Mouse (Mus musculus): ENCODE results near the gene Fitm1. TPM values are rescaled to one million over a fixed set of nuclear protein-coding genes. Genes with fewer than 3 reads are reported as not detected.
A peak's percentile ranks its signal among the peaks of the same experiment; 100 is the strongest.

Gene Fitm1
- not detected for total RNA-seq (2021)
- long read RNA-seq, experiment 1, result 0 reads
- long read RNA-seq, experiment 2, result 0 reads

DNA sequence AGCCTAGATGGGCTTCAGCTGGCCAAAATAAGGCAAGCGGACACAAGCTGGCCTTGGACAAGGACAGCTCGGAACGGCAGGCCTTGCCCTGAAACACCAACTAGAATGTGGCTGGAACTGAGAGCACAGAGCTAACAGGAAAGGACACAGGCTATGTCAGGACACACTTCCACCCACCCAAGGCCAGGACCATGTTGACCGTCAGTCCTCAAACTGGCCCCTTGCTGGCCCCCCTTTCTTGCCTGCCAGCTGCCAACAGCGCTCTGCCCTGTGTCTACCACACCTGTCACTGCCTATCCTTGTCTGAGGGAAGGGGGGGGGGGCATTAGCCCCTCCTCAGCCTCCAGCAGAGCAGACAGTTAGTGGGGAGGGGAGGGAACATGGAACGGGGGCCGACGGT lies at the start of gene Fitm1:
Fitm1 (plus strand) TSS at position 316 of the 400 bp plus-strand sequence.
- intact Hi-C loops (cut with DNase I), result no loop called here
- DNase-seq (ENCODE audit: low spot score in 2 of 2), result no peak

DNA sequence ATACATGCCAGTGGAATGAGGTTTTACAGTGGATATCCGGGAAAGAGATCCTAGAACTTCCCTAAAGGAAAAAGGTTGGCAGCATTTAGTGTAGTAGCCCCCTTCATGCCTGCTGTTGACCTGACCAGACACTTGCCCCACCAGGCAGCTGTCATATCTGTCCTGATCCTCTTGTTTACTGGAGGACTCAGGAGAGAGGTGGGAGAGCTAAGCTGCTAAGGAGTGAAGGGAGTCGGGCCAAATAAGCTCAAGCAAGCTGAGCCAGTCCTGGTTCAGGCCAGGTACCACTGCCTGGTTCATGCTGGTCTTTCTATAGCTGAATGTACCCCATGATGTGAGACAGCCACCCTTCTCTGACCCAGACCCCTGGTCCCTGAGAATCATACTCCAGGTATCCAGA lies 48.7 kb upstream of the Fitm1 start:
- intact Hi-C loops (cut with DNase I), result no loop called here
- DNase-seq (ENCODE audit: low spot score in 2 of 2), result no peak

DNA sequence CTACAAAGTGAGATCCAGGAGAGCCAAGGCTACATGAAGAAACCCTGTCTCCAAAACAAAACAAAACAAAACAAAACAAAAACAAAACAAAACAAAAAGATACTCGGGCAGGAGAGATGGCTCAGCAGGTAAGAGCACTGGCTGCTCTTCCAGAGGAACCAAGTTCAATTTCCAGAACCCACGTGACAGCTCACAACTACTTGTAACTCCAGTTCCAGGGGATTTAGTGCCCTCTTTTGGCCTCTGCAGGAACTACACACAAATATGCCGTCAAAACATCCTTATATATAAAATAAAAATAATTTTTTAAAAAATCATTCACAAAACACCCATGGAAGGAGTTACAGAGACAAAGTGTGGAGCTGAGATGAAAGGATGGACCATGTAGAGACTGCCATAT lies 47.5 kb upstream of the Fitm1 start:
- peak; percentile 33 to 43 for DNase-seq (ENCODE audit: low spot score in 2 of 2)
- intact Hi-C loops (cut with DNase I), result no loop called here

DNA sequence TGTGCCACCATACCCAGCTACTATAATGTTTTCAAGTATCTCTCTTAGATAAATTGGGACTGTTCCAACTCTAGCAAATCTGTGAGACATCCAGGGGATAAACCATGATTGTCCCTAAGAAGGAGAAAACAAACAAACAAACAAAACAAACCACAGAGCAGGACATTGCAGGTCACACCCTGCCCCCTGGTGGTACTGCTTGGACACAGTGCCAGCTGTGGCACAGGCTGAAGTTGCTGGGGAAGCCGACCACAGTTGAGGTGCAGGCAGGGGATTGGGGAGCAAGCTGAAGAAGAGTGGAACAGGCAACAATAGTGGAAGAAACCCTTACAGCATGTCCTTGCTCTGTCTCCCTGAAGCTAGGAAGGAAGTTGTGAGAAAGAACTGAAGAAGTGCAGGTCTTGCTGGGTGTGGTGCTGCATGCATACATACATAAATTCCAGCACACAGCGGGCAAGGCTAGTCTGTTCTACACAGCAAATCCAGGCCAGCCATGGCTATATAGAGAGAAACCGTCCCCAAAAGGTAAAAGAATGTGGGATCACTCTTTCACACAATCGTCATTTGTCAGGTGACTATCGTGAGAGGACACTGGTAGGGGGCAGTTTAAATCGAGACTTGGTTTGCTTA lies 39.2 kb upstream of the Fitm1 start:
- intact Hi-C loops (cut with DNase I), result loop anchor here (5.0 kb wide), 1 partner anchor 39 kb away; no protein-coding TSS in a partner anchor
- DNase-seq (ENCODE audit: low spot score in 2 of 2), result peak in 1 of 2 experiments; percentile 54

DNA sequence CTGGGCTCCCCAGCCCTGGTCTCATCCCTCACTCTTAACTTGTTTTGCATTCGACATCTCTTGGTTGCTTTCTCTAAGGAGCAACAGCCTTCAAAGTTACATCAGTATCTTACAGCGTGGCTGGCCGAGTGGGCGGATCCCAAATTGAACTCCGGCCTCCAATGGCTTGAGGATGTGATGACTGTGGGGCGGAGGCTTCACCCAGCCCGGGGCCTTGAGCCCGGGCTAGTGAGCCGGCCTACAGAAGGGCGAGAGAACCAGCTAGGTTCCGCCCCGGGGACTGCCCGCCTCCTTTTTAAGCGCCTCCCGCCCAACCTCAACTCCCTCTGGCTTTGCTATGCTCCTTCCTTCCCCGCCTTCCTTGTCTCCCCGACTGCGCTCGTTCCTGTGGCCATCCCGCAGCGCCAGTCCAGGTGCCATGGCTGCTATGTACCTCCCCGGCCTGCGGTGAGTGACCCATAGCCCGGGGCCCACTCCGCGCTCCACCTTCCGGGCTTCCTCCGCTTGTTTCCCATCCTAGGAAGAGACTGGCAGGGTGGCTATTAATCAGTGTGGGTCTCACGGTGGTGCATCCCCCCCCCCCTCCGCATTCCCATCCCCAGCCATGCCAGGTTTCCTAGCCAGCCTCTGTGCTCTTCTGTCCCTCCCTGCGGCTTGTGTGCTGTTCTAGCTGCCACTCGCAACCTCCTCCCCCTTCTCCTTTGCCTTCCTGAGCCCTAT lies 35.2 kb upstream of the Fitm1 start, which contains the start of gene Pck2:
Pck2 (plus strand) TSS at position 200 of the 720 bp plus-strand sequence.
- intact Hi-C loops (cut with DNase I), result loop anchor here (10.0 kb wide), 1 partner anchor 395 kb away; no protein-coding TSS in a partner anchor
- peak; percentile 69 for DNase-seq (ENCODE audit: low spot score in 2 of 2)

DNA sequence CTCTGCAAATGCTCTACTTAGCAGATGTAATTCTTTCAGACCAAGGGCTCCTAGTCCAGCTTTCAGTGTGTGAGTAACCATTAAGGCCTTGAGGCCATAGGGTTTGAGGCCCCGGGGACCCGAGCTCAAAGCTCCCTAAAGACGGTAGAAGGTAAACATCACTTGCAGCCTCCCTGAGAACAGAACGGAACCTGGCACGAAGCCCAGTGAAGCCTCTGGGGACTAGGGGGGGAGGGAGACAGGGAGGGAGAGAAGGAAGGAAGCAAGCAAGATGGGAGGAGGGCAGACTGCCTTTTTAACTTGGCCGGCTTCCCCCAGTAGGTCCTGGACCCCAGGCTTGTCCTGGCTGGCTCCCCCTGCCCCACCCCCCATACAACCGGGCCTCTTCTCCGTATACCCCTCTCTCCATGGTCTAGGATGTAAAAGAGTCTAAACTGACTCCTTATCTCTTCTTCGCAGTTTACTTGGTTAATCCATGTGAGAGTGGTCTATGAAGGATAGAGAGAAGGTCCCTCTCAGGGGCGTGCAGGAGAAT lies 34.6 kb upstream of the Fitm1 start:
- intact Hi-C loops (cut with DNase I), result loop anchor here (10.0 kb wide), 1 partner anchor 396 kb away; no protein-coding TSS in a partner anchor
- peak; percentile 74 for DNase-seq (ENCODE audit: low spot score in 2 of 2)

DNA sequence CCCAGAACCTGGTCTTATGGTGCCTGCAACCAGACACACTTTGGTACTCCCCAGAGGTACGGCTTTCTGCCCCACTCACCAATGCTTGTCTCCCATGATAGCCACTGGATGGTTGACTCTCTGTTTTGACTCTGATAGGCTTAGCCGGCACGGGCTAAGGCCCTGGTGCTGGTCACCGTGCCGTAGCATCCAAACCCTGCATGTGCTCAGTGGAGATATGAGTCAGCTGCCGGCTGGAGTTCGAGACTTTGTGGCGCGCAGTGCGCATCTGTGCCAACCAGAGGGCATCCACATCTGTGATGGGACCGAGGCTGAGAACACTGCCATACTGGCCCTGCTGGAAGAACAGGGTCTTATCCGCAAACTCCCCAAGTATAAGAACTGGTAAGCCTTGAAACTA lies 33.1 kb upstream of the Fitm1 start:
- intact Hi-C loops (cut with DNase I), result loop anchor here (10.0 kb wide), 1 partner anchor 397 kb away; no protein-coding TSS in a partner anchor
- DNase-seq (ENCODE audit: low spot score in 2 of 2), result no peak

DNA sequence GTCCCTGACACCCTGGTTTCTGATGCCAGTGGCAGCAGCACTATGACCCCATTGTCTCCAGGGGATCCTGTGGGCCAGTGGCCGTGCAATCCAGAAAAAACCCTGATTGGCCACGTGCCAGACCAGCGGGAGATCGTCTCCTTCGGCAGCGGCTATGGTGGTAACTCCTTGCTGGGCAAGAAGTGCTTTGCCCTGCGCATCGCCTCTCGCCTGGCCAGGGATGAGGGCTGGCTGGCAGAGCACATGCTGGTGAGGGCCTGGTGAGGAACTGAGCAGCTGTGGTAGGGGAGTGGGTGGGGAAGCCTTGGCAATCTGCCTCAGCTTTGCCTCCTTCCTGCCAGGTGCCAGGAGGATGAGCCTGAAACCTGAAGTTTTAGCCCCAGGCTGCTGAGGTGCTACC lies 31.1 kb upstream of the Fitm1 start:
- peak in 1 of 2 experiments; percentile 12 for DNase-seq (ENCODE audit: low spot score in 2 of 2)
- intact Hi-C loops (cut with DNase I), result loop anchor here (10.0 kb wide), 1 partner anchor 400 kb away; no protein-coding TSS in a partner anchor

DNA sequence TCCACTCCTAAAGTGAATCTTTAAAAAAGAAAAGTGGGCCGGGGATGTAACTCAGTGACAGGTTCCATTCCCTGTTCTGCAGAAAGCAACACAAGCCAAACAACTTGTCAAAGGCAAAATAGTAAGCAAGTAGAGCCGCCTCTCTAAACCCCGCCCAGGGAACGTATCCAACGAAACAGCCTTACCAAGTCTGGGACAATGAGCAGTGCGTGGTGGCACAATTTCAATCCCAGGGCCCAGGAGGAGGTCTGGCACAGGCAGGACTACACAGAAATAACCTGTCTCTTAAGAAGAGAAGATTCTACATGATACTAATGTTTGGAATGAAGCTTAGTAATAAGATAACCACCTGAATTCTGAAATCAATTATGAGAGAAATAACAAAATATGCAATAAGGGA lies 25.2 kb upstream of the Fitm1 start:
- intact Hi-C loops (cut with DNase I), result no loop called here

DNA sequence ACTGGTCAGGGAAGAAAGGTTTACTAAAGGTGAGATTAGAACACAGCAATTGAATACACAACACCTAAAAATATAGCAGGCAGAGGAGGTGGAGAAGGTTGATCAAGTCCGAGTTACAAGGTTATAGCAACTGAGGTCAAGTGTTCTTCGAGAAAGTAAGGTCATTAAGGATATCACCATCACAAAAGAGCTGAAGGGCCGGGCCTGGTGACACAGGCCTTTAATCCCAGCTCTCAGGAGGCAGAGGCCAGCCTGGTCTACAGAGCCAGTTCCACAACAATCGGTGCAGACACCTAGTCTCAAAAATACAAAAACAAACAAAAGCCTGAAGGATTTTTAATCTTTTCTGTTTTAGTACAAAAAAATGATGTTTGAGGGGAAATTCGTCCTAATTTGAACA lies 24.1 kb upstream of the Fitm1 start:
- DNase-seq (ENCODE audit: low spot score in 2 of 2), result no peak
- intact Hi-C loops (cut with DNase I), result no loop called here

More for the DNA sequence above, 25.2 kb upstream of the Fitm1 start:
- DNase-seq (ENCODE audit: low spot score in 2 of 2), result no peak

DNA sequence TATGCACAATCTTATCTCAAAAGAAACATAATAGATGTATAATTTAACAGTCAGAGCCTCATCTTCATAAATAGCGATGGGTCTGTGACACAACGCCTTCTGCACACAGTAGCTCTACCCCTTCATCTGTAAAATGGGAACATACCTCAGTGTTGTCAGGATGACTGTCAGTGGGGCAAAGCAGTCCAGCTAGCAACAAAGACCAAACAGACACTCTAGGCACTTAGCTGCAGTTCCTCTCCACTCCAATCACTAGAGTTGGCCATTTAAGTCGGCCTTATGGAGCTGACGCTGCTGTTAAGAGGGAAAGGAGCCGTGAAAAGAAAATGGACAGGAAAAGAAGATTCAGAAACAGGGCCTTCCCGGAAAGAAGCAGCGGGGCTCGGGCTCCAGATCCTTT lies 23.6 kb upstream of the Fitm1 start:
- intact Hi-C loops (cut with DNase I), result no loop called here
- DNase-seq (ENCODE audit: low spot score in 2 of 2), result no peak

DNA sequence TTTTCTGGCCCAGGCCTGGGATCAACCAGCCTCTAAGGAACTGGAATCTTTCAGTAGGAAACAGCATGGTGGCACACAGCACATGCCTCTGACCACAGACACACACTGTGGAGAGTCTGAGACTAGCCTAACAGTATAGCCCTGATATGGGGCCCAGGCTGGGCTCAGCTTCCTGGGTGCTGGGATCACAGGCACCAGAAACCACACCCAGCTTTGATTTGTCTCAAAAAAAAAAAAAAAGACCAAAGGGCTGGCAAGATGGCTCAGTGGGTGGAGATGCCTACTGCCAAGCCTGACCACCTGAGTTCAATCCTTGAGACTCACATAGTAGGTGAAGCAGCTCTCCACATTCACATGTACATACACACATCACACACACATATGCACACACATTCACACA lies 20.8 kb upstream of the Fitm1 start:
- DNase-seq (ENCODE audit: low spot score in 2 of 2), result no peak
- intact Hi-C loops (cut with DNase I), result no loop called here

DNA sequence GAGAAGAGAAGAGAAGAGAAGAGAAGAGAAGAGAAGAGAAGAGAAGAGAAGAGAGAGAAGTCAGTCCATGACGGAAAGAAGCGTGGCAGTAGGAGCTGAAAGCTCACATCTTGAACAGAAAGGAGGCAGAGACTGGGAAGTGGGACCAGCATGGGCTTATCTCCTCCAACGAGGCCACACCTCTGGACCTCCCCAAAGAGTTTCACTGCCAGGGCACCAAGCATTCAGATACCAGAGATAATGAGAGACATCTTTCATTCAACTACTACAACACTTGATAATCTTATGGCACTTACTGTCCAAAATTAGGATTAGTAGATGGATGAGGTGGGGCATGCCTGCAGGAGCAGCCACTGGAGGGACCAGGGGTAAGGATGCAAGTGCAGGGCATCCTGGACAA lies 19.6 kb upstream of the Fitm1 start:
- intact Hi-C loops (cut with DNase I), result no loop called here
- DNase-seq (ENCODE audit: low spot score in 2 of 2), result no peak

DNA sequence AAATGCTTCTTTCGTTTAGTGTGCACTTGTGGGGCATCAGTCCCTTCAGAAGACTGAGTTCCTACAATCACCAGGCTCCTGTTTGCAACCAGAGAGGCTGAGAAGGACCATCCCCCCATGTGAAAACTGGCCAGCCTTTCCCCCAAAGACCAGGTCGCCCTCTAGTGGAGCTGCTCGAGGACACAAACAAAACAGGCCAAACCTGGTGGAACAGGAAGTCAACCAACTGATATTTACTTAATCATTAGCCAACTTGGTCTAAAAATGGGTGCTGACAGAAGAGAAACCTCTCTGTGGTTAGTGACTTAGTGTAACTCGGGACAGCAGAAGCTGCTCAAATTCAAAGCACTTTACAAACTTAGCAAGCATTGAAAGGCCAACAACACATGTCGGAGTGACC lies 18.4 kb upstream of the Fitm1 start:
- DNase-seq (ENCODE audit: low spot score in 2 of 2), result peak; percentile 72 to 73
- intact Hi-C loops (cut with DNase I), result loop anchor here (1.0 kb wide), 1 partner anchor 64 kb away; no protein-coding TSS in a partner anchor

DNA sequence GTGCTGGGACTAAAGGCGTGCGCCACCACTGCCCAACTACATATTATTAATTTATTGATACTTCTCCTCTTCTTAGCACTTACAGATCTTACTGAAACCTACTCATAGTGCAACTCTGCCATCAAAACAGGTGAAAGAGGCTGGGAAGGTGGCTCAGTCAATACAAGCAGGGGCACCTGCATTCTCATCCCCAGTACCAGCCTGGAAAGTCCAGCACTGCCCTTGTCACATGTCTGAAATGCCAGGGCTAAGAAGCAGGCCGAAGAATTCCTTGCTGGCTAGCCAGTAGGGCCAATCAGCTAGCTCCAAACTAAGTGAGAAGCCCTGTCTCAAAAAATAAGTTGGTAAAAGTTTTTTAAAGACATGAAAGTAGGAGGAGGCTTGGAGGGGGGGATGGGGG lies 17.8 kb upstream of the Fitm1 start:
- no peak for DNase-seq (ENCODE audit: low spot score in 2 of 2)
- intact Hi-C loops (cut with DNase I), result loop anchor here (1.0 kb wide), 1 partner anchor 64 kb away; no protein-coding TSS in a partner anchor

DNA sequence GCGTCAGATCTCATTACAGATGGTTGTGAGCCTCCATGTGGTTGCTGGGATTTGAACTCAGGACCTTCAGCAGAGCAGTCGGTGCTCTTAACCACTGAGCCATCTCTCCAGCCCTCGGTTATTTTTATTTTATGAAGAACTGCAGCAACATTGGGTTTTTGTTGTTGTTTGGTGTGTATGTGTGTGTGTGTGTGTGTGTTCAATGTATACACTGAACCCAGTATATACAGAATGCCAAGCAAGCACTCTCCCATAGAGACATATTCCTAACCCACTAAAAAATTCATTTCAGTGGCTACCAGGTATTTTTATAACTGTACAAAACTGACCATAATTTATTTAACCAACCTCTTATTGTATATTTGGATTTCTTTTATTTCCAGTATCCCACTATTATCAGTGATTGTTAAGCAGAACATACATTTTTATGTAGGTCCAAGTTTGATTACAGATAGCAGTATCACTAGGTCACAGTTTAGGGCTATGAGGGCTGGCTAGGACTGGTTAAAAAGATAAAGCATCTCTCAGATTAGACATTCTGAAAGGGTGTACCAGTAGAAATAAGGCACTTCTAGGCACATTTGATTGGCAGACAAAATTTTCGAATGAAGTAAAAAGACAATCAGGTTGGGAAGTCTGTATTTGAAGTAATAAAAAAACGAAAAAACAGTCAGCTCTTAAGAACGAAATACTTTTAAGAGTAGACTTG lies 16.5 kb upstream of the Fitm1 start:
- no peak for DNase-seq (ENCODE audit: low spot score in 2 of 2)
- intact Hi-C loops (cut with DNase I), result no loop called here

DNA sequence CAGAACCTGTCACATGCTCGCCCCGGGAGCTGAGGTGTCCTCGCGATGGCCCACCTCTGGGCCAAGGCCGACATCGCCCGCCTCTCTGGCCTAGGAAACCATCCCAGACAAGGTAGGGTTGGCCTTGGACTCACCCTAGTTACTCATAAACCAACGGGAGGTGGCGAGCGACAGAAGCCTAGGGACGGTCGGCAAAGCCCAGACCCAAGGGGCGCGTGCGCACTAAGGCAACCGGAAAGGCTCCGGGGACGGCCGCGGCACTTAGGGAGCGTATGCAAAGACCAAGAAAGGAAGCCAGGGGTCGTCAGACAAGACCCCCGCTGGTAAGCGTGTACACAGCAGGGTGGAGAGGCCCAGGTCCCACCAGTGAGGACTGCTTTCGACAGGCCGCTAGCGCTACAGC lies 15.6 kb upstream of the Fitm1 start, which contains the start of gene Dcaf11:
Dcaf11 (plus strand) TSS at position 208 of the 403 bp plus-strand sequence.
- peak; percentile 89 to 90 for DNase-seq (ENCODE audit: low spot score in 2 of 2)
- intact Hi-C loops (cut with DNase I), result no loop called here

DNA sequence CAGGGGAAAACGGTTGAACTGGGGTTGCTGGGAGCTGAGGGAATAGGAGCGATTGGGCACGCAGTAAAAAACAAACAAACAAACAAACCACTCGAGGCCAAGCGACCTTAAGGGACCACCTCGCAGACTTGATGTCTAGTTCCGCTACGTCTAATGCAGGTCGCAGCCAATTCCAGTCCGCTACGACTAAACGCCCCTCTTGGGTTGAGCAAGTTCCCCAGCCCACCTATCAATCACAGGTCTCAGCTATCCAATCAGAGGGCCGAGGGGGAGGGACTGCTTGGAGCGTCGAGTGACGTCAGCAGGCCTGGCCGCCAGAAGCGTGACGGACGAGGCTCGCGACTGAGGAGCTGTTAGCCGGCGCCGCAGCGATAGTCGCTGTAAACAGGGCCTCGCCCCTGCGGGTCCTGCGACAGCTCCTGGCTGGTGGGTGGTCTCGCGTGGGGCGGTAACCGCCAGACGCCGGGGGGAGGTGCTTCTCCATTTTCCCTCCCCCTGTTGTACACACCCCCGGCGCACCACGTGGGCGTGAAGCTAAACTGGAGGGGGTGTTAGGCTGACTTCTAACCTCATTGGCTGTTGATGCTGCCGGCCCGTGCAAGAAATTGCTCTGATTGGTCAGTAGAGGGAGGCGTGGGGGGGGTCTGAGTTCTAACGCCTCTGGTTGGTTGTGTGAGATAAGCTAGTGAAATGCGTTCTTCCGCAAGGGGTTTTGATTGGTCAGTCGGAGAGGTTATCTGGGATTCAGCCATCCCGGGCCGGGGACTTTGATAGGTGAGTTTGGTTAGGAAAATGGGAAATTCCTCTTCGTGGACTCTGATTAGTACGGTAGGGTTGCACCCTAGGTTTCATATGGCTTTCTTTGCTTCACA lies 15.0 kb upstream of the Fitm1 start, which contains the start of gene A730061H03Rik:
A730061H03Rik (minus strand) TSS at position 205 of the 872 bp plus-strand sequence.
- intact Hi-C loops (cut with DNase I), result no loop called here

DNA sequence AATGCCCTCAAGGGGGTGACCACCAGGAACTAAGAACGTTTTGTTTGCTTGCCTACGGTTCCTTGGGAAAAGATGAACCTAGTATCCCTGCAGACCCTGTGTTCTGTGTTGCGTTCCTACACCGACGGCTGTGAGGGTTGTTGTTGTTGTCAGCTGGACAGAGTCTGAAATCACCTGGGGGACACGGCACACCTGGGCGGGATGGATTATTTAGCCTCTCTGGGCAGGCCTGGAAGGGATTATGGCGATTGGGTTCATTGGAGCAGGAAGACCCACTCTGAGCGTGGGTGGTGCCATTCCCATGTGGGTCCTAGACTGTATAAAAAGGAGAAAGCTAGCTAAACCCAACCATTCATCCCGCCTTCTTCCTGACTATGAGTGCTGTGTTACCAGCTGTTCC lies 13.6 kb upstream of the Fitm1 start:
- intact Hi-C loops (cut with DNase I), result no loop called here
- DNase-seq (ENCODE audit: low spot score in 2 of 2), result no peak

More for the DNA sequence above, 15.0 kb upstream of the Fitm1 start, which contains the start of gene A730061H03Rik:
- DNase-seq (ENCODE audit: low spot score in 2 of 2), result peak; percentile 98 to 100

Measured in left cerebral cortex, postnatal 14 days (tissue).